Mouse (Mus musculus) C2C12 (cell line): ENCODE data around the gene 1700122O11Rik.

ENCODE experiments used
- CTCF ChIP-seq: IDR thresholded peaks from one replicate; pipeline ENCODE4 v1.5.1; 2011; ENCODE audit not compliant: control insufficient read depth, insufficient read depth, insufficient read length
- MAX ChIP-seq: IDR thresholded peaks from one replicate; pipeline ENCODE4 v1.6.1; 2011; ENCODE audit warnings: mild to moderate bottlenecking, control low read depth

GRCm38 (mm10) chr17:48080626-48081025 lies 42.5 kb upstream of the 1700122O11Rik start:
- no peak for TF ChIP-seq CTCF
- TF ChIP-seq MAX: no peak
